Mouse (Mus musculus) spleen, postnatal 10 days (tissue): ENCODE data around the gene Syap1.
"Not testable (repeated sequence)": the region's sequence is repeated elsewhere in the genome, so short reads cannot be mapped to it uniquely, and the experiment has no call there.

Experiments used
- DNase-seq, 2 experiments: peaks; one replicate each; pipeline ENCODE4 v3.0.0; 2021 to 2022; ENCODE audit warnings: low spot score in 2 of 2

Syap1 gene

GRCm38 (mm10) chrX:162830313-162830712 lies 57.9 kb downstream of the Syap1 start:
- not testable (repeated sequence) for DNase-seq

GRCm38 (mm10) chrX:162829741-162830140 lies 58.5 kb downstream of the Syap1 start:
- no peak for DNase-seq

- peak; percentile 81 to 93 for DNase-seq
Measured at GRCm38 (mm10) chrX:162829203-162829708, 59.0 kb downstream of the Syap1 start, which contains the start of gene Txlng. Gene Txlng (minus strand): TSS chrX:162829454.

GRCm38 (mm10) chrX:162828783-162829182 lies 59.5 kb downstream of the Syap1 start:
- DNase-seq = peak in 1 of 2 experiments; percentile 26

GRCm38 (mm10) chrX:162828016-162828415 lies 60.2 kb downstream of the Syap1 start:
- DNase-seq = no peak
